Mouse (Mus musculus): Measurements from ENCODE around the gene Qpctl.

Qpctl gene

DNA sequence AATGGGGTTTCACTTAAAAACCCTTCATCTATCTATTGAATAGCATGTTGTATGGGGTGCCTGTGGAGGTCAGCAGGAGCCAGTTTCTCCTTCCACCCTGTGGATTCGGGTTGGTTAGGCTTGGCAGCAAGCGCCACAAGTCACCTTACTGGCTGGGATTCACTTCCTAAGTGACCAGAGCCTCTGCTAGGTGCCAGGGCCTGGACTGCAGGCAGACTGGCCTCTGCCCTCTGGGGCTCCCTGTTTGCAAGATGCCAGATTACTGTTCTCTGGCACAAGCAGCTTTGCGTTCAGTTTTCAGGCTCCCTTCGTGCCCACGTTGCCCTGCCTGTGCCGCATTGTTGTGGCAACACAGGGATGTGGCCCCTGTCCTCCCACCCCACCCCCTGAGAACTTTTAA lies 24.4 kb downstream of the Qpctl start:
- DNase-seq (ENCODE audit: inconsistent age in 2 of 2, low spot score in 1 of 2) = no peak

DNA sequence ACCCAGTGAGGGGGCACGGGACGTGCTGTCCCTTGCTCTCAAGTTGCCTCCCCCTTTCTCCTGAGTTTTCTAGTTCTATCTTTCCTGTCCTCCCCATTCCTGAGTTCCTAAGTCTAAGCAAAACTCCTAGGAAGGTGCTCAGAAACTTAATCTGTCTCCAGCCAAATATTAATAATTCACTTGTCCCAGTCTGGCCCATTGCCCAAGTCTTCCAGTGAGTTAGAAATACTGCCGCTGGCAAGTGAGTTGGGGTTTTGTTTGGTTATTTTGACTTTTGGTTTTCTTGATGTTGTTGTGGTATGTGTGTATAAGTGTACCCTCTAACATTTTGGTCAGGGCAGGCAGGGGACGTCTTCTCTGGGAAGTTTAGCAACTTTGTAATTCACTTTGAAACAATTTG lies 27.4 kb downstream of the Qpctl start:
- peak in 1 of 2 experiments; percentile 70 for DNase-seq (ENCODE audit: inconsistent age in 2 of 2, low spot score in 1 of 2)

DNA sequence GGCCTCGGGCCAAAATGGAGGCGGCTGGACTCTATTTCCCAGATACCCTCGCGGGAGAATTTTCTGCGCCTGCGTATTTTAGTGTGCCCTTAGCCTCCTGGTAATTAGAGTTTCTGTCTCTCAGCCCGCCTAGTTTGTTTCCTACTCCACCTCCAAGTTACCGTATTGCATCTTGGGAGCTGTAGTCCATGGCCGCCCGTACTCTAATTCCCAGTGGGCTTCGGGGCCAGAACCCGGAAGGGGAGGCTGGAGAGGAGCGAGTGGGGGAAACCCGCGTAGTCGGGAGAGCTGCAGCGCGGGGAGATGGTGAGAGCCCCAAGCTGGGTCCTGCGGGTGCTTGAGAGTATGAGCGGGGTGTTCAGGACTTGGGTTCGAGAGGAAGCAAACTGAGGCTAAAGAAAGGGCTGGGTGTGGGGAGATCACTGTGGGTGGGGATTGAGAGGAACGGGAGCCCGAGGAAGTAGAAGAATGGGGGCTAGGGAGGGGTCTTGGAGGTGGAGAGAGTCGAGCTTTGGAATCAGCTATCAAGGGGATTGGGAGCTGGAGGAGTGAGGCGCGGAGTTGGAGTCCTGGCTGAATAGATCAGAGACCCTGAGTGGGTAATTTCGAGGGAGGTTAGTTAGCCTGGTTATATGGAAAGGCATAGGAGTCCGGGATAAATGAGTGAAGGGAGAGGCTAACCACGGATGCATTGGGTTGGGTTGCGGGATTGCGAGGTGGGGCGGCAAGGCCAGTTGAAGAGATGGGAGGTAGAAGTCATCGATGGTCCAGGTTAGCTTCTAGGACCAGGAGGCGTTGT lies 29.3 kb downstream of the Qpctl start, which contains the start of gene Fbxo46:
TSS of gene Fbxo46 (plus strand) at position 229 of the 799 bp plus-strand sequence.
- DNase-seq (ENCODE audit: inconsistent age in 2 of 2, low spot score in 1 of 2) = peak; percentile 94 to 97

DNA sequence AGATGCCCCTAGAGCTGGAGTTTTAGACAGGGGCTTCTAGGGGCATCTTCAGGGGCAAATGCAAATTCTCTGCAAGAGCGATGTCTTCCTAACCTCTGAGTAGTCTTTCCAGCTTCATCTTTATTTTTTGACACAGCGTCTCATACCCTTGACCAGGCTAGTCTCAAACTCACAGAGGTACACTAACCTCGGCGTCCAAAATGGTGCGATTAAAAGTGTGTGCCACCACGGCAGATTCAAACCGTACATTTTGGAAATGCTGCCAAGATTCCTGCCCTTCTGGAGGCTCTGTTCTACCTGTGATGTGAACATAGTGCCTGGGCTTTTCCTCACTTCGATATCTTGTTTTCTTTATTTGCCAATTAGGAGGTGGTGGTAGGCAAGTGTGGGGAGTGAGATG lies 30.0 kb downstream of the Qpctl start:
- DNase-seq (ENCODE audit: inconsistent age in 2 of 2, low spot score in 1 of 2) = no peak

DNA sequence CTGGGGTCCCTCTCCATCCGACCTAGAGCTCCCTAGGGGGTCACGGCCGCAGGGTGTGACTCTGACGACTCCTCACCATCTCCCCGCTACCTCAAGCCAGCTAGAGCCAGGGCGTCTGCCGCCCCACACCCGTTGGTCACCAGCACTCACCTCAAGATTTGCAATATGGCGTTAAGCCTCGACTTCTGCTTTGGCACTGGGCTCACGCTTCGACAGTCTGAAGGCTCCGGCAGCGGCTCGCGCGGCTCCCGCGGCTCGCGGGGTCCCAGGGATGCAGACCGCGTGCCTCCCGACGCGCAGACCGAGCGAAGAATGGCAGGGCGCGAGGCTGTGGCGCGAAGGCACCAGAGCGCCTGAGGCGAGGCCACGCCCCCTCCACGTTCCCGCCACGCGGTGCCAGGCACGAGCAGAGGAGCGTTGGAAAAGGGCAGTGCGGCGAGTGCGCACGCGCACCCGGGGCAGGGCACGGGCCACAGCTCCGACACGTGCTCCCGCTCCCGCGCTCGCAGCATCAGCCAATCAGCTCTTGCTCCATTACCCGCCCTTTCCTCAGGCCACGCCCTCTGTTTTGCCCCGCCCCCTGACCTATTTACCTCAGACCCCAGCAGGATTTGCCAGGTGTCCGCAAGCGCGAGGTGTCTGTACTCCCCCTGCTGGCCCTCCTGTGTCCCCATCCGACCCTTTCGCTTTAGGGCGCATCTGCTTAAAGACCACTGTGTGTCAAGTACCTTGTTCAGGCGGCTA lies 30.9 kb downstream of the Qpctl start, which contains the start of gene Gm4969:
TSS of gene Gm4969 (minus strand) at position 341 of the 744 bp plus-strand sequence.
- DNase-seq (ENCODE audit: inconsistent age in 2 of 2, low spot score in 1 of 2) = peak; percentile 76 to 79

DNA sequence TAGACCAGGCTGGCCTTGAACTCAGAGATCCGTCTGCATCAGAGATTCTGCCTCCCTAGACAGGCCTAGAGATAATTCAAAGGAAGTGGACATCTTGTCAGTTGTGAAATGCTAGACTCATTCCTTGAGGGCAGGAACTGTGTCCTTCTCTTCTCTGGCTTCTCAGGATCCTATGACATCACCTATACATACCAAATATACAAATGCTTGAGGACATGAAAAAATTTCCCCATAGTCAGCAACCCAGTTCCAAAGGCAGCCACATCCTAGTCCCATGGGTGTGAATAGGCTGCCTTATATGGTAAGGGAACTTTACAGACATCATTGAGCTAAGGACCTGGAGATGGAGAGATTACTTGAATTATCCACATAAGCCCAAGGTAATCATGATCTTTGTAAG lies 39.5 kb downstream of the Qpctl start:
- peak in 1 of 2 experiments; percentile 60 for DNase-seq (ENCODE audit: inconsistent age in 2 of 2, low spot score in 1 of 2)

DNA sequence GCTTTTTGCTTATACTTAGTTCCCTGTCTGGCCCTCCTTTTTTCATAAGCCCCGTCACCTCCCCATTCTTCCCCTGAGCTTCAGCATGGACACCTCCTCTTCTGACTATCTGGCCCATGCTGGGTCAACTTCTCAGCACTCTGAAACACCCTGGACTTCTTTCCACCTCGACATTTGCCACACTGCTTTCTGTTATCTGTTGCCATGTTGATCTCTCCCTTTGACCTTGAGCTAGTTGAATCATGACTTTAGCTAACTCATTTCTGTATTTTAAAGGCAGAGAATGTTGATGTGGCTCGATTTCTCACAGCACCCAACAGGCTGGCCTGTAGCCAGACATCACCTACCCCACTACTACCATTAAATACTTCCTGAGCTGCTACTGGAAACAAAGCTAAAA lies 41.7 kb downstream of the Qpctl start:
- peak; percentile 59 to 83 for DNase-seq (ENCODE audit: inconsistent age in 2 of 2, low spot score in 1 of 2)

DNA sequence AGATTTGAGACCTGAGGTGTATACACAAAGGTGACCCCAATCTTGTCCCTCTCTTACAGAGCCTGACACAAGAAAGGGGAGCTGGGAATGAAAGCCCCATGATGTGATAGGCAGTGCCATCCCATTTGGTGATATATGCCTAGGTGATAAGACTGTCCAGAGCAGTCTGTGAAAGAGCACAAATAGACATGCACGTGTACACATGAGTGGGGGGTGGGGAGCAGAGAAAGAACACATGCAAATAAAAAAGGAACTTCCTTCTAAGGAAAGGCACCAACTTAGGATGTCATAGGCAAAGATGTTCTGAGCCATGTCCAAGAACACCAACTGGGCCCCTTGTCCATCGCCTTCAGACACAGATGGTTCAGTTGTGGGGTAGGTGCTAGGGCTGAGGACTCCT lies 44.6 kb downstream of the Qpctl start:
- DNase-seq (ENCODE audit: inconsistent age in 2 of 2, low spot score in 1 of 2) = no peak

DNA sequence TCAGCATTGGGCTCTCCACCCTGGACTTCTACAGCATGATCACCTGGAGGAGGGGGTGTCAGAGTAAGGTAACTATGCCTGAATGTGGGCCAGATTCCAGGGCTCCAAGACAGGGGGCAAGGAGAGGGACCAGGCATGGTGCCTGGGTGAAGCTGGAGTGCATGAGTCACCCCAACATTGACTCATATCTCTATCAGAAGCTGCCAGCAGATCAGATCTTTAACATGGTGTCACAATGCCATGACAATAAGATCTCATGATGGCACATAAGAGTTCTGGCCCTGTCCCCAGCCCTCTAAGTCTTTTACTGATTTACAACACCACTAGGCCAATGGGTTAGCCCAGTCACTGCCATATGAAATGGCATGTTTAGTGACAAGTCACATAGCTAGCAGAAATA lies 45.4 kb downstream of the Qpctl start:
- DNase-seq (ENCODE audit: inconsistent age in 2 of 2, low spot score in 1 of 2) = peak; percentile 48 to 78

DNA sequence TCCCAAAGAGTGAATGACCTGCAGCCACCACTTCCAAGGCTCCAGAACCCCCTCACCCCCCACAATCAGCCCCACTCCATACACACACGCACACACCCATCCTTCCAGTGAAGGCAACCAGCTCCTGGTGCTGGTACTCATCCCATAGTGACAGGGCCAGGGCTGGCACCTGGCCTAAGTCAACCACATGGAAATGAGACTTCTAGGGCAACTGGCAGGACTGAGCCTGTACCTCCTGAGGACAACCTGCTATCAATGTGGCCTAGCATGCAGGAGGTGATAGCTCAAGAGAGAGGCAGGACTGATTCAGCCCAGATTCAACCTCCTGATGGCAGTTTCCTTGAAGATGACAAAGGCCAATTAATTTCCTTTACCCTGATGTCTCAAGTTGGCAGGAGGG lies 48.8 kb downstream of the Qpctl start:
- DNase-seq (ENCODE audit: inconsistent age in 2 of 2, low spot score in 1 of 2) = no peak

DNA sequence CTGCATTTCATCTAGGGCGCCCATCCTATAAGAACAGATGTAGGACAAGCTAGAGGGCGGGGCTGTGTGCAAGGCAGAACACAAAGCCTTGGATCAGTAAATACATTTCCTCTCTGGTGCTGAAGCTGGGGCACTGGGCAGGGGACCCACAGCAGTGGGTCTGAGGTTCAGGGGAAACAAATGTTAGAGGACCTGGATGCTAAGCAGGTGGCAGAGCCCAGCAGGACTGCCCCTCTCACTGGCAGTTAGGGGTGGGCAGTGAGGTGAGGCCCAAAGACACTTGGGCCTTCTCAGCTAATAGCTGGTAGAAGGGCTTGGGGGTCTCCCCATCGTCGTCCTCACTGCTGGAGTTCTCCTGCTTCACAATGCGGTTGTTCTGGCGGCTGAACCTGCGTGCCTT lies 50.3 kb downstream of the Qpctl start:
- no peak for DNase-seq (ENCODE audit: inconsistent age in 2 of 2, low spot score in 1 of 2)

DNA sequence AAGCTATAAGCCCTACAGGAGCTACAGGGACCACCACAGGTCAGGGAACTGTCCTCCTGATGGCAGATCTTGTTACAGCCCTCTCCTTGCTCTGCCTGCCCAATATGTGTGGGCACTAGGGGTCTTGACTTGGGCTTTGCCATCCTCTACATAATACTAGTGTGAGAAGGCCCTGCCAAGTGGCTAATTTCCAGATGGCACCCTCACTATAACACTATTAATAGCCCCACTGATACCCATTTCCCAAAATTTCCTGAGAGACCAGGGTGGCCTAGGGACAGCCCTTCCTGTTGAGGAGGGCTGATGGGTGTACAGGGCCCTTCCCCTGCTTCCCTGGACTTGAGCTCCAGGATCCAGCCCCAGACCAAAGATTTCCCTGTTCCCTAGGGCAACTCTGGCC lies 51.2 kb downstream of the Qpctl start:
- peak in 1 of 2 experiments; percentile 35 for DNase-seq (ENCODE audit: inconsistent age in 2 of 2, low spot score in 1 of 2)

DNA sequence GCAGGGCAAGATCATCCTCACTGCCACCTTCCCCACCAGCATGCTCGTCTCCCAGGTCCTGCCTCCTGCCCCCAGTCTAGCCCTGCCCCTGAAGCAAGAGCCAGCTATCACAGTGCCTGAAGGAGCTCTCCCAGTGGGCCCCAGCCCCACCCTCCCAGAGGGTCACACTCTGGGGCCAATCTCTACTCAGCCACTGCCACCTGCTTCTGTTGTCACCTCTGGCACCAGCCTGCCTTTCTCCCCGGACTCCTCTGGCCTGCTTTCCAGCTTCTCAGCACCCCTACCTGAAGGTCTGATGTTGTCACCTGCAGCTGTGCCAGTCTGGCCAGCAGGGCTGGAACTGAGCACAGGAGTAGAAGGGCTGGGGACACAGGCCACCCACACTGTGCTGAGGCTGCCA lies 51.9 kb downstream of the Qpctl start:
- DNase-seq (ENCODE audit: inconsistent age in 2 of 2, low spot score in 1 of 2) = peak in 1 of 2 experiments; percentile 31

DNA sequence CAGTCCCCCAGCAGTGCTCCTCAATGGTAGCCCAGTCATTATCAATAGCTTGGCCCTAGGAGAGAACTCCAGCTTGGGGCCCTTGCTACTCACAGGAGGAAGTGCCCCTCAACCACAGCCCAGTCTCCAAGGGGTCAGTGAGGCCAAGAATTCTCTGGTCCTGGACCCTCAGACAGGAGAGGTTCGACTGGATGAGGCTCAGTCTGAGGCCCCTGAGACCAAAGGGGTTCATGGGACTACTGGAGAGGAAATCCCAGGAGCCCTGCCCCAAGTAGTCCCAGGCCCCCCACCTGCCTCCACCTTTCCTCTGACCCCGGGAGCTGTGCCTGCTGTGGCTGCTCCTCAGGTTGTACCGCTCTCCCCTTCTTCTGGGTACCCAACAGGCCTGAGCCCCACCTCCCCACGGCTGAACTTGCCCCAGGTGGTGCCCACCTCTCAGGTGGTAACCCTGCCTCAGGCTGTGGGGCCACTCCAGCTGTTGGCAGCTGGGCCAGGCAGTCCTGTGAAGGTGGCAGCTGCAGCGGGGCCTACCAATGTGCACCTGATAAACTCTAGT lies 52.6 kb downstream of the Qpctl start:
- DNase-seq (ENCODE audit: inconsistent age in 2 of 2, low spot score in 1 of 2) = peak in 1 of 2 experiments; percentile 51

DNA sequence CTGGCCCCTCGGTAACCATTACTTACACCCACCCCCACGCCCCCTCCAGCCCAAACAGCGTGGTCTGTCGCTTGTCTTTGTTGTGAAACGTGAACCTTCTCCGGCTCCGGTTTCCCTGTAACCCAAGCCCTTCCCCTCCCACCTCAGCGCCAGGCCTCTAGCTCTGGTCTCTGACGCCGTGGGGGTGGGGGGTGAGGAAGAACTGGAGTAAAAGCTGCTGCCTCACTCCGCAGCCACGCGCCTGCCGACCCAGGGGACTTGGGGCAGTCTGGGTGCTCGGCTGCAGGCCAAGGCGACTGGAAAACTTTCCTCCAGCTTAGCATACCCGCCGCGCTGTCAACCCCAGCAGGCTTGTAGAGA lies 53.4 kb downstream of the Qpctl start:
- peak; percentile 82 to 89 for DNase-seq (ENCODE audit: inconsistent age in 2 of 2, low spot score in 1 of 2)

DNA sequence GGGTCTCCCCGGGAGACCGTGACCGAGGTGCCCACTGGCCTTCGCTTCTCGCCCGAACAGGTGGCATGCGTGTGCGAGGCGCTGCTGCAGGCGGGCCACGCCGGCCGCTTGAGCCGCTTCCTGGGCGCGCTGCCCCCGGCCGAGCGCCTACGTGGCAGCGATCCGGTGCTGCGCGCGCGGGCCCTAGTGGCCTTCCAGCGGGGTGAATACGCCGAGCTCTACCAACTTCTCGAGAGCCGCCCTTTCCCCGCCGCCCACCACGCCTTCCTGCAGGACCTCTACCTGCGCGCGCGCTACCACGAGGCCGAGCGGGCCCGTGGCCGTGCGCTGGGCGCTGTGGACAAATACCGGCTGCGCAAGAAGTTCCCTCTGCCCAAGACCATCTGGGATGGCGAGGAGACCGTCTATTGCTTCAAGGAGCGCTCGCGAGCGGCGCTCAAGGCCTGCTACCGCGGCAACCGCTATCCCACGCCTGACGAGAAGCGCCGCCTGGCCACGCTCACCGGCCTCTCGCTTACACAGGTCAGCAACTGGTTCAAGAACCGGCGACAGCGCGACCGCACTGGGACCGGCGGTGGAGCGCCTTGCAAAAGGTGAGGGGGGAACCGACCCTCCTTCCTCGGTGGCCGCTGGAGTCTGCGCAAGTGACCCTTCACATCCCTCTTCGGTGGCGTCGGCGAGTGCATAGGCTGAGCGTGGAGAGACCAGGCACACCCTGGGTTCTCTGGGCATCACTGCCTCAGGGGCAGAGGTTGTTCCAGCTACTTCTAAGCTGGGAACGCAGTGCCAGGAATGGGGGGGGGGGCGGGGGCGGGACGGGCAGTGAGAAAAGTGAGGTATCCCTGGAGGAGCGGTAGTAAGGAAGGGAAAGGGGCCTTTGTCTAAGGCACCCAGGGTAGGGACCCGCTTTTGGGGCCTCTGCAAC lies 54.0 kb downstream of the Qpctl start:
- peak; percentile 81 to 92 for DNase-seq (ENCODE audit: inconsistent age in 2 of 2, low spot score in 1 of 2)

DNA sequence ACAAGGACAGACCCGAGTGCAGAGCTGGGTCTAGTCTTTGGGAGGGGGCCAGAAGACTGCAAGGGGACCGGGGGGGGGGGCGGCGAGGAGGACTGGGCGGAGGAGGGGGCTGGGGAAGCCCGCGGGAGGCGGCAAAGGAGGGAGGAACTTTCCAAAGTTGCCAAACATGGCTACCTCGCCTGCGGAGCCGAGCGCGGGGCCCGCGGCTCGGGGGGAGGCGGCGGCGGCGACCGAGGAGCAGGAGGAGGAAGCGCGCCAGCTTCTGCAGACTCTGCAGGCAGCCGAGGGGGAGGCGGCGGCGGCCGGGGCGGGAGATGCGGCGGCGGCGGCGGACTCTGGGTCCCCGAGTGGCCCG lies 54.6 kb downstream of the Qpctl start, which contains the start of gene Six5:
TSS of gene Six5 (plus strand) at position 124 of the 355 bp plus-strand sequence.
- DNase-seq (ENCODE audit: inconsistent age in 2 of 2, low spot score in 1 of 2) = peak in 1 of 2 experiments; percentile 76

DNA sequence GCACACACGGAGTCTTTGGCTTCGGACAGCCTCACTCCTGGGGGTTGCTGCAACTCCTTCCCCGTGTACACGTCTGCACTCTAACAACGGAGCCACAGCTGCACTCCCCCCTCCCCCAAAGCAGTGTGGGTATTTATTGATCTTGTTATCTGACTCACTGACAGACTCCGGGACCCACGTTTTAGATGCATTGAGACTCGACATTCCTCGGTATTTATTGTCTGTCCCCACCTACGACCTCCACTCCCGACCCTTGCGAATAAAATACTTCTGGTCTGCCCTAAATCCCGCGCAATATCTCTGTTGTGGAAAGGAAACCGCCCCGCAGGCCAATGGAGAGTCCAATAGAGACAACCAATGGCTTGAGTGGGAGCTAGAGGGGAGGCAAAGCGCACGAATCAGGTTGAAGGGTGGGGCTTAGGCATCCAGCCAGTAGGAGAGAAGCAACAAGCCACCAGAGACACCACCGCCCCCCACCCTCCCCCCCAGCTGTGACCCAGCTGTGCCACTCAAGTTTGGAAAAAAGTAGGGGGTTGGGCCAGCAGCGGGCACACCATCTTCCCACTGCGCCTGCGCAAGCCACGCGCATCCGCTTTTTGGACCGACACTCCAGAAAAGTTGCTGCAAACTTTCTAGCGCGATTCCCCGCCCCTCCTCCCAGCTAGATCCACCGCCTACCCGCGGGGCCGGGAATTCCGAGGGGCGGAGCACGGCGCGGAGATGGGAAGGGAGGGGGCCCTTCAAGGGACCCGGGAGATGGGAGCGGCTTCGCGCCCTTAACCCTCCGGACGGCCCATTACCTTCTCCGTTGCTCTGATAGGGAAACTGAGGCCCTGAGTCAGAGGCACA lies 55.3 kb downstream of the Qpctl start:
- peak; percentile 99 for DNase-seq (ENCODE audit: inconsistent age in 2 of 2, low spot score in 1 of 2)

DNA sequence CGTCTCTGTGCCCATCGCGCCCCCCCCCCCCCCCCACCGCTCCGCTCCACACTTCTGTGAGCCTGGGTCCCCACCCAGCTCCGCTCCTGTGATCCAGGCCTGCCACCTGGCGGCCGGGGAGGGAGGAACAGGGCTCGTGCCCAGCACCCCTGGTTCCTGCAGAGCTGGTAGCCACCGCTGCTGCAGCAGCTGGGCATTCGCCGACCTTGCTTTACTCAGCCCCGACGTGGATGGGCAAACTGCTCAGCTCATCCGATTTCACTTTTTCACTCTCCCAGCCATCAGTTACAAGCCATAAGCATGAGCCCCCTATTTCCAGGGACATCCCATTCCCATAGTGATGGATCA lies 55.9 kb downstream of the Qpctl start:
- peak; percentile 91 to 96 for DNase-seq (ENCODE audit: inconsistent age in 2 of 2, low spot score in 1 of 2)

All from adrenal gland, adult (tissue).